Mouse (Mus musculus) stomach, postnatal 0 days (tissue): ENCODE measurements around the gene Mfsd11. TPM values are rescaled to one million over a fixed set of nuclear protein-coding genes. Genes with fewer than 3 reads are reported as not detected.

Experiments used
- ATAC-seq: fragments of 200-750 bp; cut with Nextera tagmentation; 2 replicates; pipeline ENCODE4 v1.8.0; 2017; ENCODE audit not compliant: low FRiP score, low TSS enrichment
- DNase-seq: peaks from one replicate; pipeline ENCODE4 v3.0.0-alpha.2; 2016; ENCODE audit warnings: low spot score
- H3K27ac ChIP-seq: fragments of 300-500 bp; sonication (generic); replicated peaks from 2 replicates; pipeline ENCODE4 v1.5.1; 2014; ENCODE audit warnings: mild to moderate bottlenecking, control low read depth
- H3K27me3 ChIP-seq: fragments of 300-500 bp; sonication (generic); 2 replicates; pipeline ENCODE4 v1.6.1; 2014; ENCODE audit warnings: low read length; ENCODE audit not compliant: control insufficient read depth, insufficient read depth
- H3K36me3 ChIP-seq: fragments of 300-500 bp; sonication (generic); 2 replicates; pipeline ENCODE4 v1.6.1; 2014; ENCODE audit warnings: low read length, mixed read lengths; ENCODE audit not compliant: control insufficient read depth, insufficient read depth
- H3K4me1 ChIP-seq: fragments of 300-500 bp; sonication (generic); replicated peaks from 2 replicates; pipeline ENCODE4 v1.6.1; 2014; ENCODE audit warnings: antibody characterized with exemption; ENCODE audit not compliant: control insufficient read depth, insufficient read depth
- H3K4me2 ChIP-seq: fragments of 300-500 bp; sonication (generic); replicated peaks from 2 replicates; pipeline ENCODE4 v1.6.1; 2014; ENCODE audit warnings: low read depth, mild to moderate bottlenecking, control low read depth, moderate library complexity
- H3K4me3 ChIP-seq: fragments of 300-500 bp; sonication (generic); 2 replicates; pipeline ENCODE4 v1.5.1; 2014; ENCODE audit warnings: low read depth, low read length, control low read depth
- H3K9ac ChIP-seq: fragments of 300-500 bp; sonication (generic); 2 replicates; pipeline ENCODE4 v1.6.1; 2014; ENCODE audit warnings: mild to moderate bottlenecking, low read length, control low read depth, mixed read lengths
- H3K9me3 ChIP-seq: fragments of 300-500 bp; sonication (generic); 2 replicates; pipeline ENCODE4 v1.6.1; 2016; ENCODE audit warnings: low read length; ENCODE audit not compliant: control insufficient read depth
- CTCF ChIP-seq: IDR thresholded peaks from 2 replicates; pipeline ENCODE4 v1.5.1; 2016; ENCODE audit warnings: antibody characterized with exemption, low read depth, mild to moderate bottlenecking, moderate library complexity
- EP300 ChIP-seq: optimal IDR thresholded peaks from 2 replicates; pipeline ENCODE3; 2016; ENCODE audit warnings: antibody characterized with exemption
- WGBS: fragments of 180-500 bp; shearing (Covaris S2); extraction: QIAGEN DNeasy Blood & Tissue Kit; methylation state at CpG from one replicate; pipeline ENCODE4 v1.1.7; 2014; 5-methylcytosine and 5-hydroxymethylcytosine counted together
- polyA plus RNA-seq: library from polyadenylated mRNA; unstranded; fragments of >200 nt; fragmentation: Nextera tagmentation; extraction: Ambion mirVana; gene quantifications from 2 replicates; pipeline ENCODE4 v1.2.1, GENCODE M21; 2015

Gene Mfsd11
- polyA plus RNA-seq, 1 experiment from 2014 or later: 31.5 TPM

GRCm38 (mm10) chr11:116842531-116843260, 9.5 kb upstream of the Mfsd11 start:
- H3K36me3 ChIP-seq: peaks cover 12% of the 10 kb centered on the region

GRCm38 (mm10) chr11:116843261-116844233, 8.7 kb upstream of the Mfsd11 start, which contains the start of the genes Mettl23 and Jmjd6:
TSS of gene Mettl23 (plus strand) at chr11:116843278.
TSS of gene Jmjd6 (minus strand) at chr11:116843449.
- H3K4me2 ChIP-seq: peak within 1 kb of the TSS; percentile 76
- TF ChIP-seq EP300: no peak
- no peak for TF ChIP-seq CTCF
- peak within 1 kb of the TSS; percentile 99 for H3K27ac ChIP-seq
- H3K4me1 ChIP-seq: peaks cover 6% of the 10 kb centered on the region
- peak within 1 kb of the TSS; percentile 85 for H3K4me3 ChIP-seq
- peaks cover 7% of the 10 kb centered on the region for H3K36me3 ChIP-seq
- no peaks in the 10 kb centered on the region for H3K27me3 ChIP-seq
- ATAC-seq (peak; percentile 97), DNase-seq (peak; percentile 99)
- H3K9me3 ChIP-seq: no peaks in the 10 kb centered on the region
- peak within 1 kb of the TSS; percentile 91 for H3K9ac ChIP-seq
- WGBS: under 1% methylated on average over 72 of the region's 72 CpGs

More at GRCm38 (mm10) chr11:116842531-116843260, 9.5 kb upstream of the Mfsd11 start:
- peak; percentile 38 for ATAC-seq
- peak overlapping the region; percentile 85 for H3K4me3 ChIP-seq
- TF ChIP-seq CTCF (peak; percentile 40; the same call in 1 of the 2 replicates), EP300 (no peak)
- H3K4me2 ChIP-seq: peak overlapping the region; percentile 75
- H3K9me3 ChIP-seq: no peaks in the 10 kb centered on the region
- H3K9ac ChIP-seq: peak overlapping the region; percentile 91
- H3K27ac ChIP-seq: peak overlapping the region; percentile 99
- no peaks in the 10 kb centered on the region for H3K27me3 ChIP-seq
- WGBS: under 1% methylated on average over 68 of the region's 73 CpGs
- peaks cover 6% of the 10 kb centered on the region for H3K4me1 ChIP-seq
- DNase-seq: peak; percentile 78

- DNase-seq (no peak), ATAC-seq (no peak)
- no peak overlapping the region for H3K27ac ChIP-seq
- no peaks in the 10 kb centered on the region for H3K9me3 ChIP-seq
- peaks cover 3% of the 10 kb centered on the region; the same call in 1 of the 2 replicates for H3K36me3 ChIP-seq
- H3K4me3 ChIP-seq: no peak overlapping the region
- 81% methylated on average over 4 of the region's 4 CpGs for WGBS
- TF ChIP-seq EP300 (no peak), CTCF (no peak)
- H3K27me3 ChIP-seq: no peaks in the 10 kb centered on the region
- H3K9ac ChIP-seq: no peak overlapping the region
- H3K4me2 ChIP-seq: no peak overlapping the region
- H3K4me1 ChIP-seq: peaks cover 3% of the 10 kb centered on the region
Observed at GRCm38 (mm10) chr11:116846593-116847181, 5.6 kb upstream of the Mfsd11 start.

DNA sequence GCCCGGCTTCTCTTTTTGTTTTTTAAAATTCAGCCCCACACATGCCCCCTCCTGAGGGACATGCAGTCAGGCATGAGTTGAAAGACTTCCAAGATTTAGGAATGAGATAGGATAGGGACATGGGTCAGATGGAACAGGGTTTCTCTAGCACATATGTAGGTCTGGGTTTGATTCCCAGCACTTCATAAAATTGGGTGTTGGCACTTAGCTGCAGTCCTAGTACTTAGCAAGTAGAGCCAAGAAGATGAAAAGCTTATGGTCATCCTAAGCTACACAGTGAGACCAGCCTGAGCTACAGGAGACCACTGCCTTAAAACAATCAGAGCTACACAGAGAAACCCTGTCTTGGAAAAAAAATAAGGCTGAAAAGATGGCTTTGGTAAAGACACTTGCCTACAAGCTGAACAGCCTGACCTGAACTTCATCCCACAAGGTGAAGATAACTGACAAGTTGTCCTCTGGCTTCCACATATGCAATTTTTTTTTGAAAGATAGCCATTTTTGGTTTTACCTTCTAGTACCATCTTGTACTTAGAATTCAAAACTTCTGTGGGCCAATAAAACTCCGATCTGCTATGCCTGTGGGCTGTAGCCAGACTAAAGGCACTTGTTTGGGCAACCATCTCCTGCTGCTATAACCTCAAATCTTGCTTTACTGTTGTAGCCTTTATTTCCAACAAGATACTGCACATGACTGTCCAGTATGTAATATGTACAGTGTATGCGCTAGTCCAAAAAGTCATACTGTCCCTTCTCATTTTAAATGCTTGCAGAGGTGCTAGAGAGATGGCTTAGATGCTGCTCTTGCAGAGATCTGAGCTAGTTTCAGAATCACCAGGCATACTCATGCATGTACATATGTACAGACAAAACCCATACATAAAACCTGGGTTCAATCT, 4.8 kb upstream of the Mfsd11 start:
- TF ChIP-seq EP300 (no peak), CTCF (no peak)
- Histone ChIP-seq H3K4me1 (peaks cover 3% of the 10 kb centered on the region; the same call in 1 of the 2 replicates), H3K27me3 (no peaks in the 10 kb centered on the region), H3K9ac (no peak overlapping the region), H3K27ac (no peak overlapping the region), H3K4me2 (no peak overlapping the region), H3K9me3 (no peaks in the 10 kb centered on the region), H3K4me3 (no peak overlapping the region), H3K36me3 (peaks cover 3% of the 10 kb centered on the region; the same call in 1 of the 2 replicates)
- ATAC-seq (no peak), DNase-seq (no peak)
- WGBS: 88% methylated on average over 3 of the region's 3 CpGs
